Mouse (Mus musculus) left cerebral cortex, postnatal 4 days (tissue): Measurements from ENCODE around the gene Plekhg1. TPM values are rescaled to one million over a fixed set of nuclear protein-coding genes. Genes with fewer than 3 reads are reported as not detected.
A peak's percentile ranks its signal among the peaks of the same experiment; 100 is the strongest.

ENCODE experiments used
- DNase-seq: peaks from one replicate; pipeline ENCODE4 v3.0.0-alpha.2; 2022
- intact Hi-C: fragments of 180-260 bp; cut with DNase I; formaldehyde crosslinking; loops from one replicate; pipeline ENCODE4 v1.15.1; 2025
- total RNA-seq, 2 experiments: library from RNA; stranded (reverse); gene quantifications; 2 replicates each; pipeline ENCODE4 v1.2.3; 2021

Gene Plekhg1
- total RNA-seq, 2 experiments from 2014 or later, result 13.2 to 16.0 TPM

- DNase-seq, result no peak
- intact Hi-C loops, result no loop called here
Measured at GRCm38 (mm10) chr10:3993365-3994102, 253.4 kb downstream of the Plekhg1 start.

- DNase-seq, result no peak
- intact Hi-C loops, result loop anchor here (5.0 kb wide), 1 partner anchor 337 kb away; no protein-coding TSS in a partner anchor
Measured at GRCm38 (mm10) chr10:3995277-3995676, 255.1 kb downstream of the Plekhg1 start.

GRCm38 (mm10) chr10:3996170-3996876 lies 256.2 kb downstream of the Plekhg1 start:
- intact Hi-C loops, result loop anchor here (5.0 kb wide), 1 partner anchor 336 kb away; no protein-coding TSS in a partner anchor
- peak; percentile 74 for DNase-seq

DNA sequence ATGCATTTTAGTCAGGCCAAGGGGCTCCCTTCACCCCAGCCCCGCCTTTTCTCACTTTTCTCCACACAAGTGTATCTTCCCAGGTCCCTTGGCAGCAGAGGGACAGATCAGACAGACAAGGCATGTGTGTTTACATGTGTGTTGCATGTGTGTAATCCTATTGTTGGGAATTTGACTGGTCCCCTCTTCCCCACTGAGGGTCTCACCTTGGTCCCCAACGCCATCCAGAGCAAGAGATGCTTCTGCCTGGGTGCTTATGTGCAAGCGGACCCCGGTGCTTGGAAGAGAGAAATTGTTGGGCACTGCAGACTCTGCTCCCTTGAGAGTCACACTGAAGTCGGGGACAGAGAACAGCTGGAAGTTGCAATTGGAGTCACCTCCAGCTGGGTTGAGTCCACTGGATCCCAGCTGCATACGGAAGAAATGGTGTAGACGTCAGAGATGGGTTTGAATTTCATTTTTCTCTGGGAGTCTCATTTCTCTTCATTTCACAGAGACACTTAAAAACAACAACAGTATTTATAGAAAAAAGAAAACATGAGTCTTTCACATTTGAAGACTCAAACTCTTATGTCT lies 257.8 kb downstream of the Plekhg1 start:
- intact Hi-C loops, result loop anchor here (5.0 kb wide), 1 partner anchor 334 kb away; no protein-coding TSS in a partner anchor
- no peak for DNase-seq

GRCm38 (mm10) chr10:4002711-4003110 lies 262.5 kb downstream of the Plekhg1 start:
- DNase-seq, result no peak
- intact Hi-C loops, result no loop called here

DNA sequence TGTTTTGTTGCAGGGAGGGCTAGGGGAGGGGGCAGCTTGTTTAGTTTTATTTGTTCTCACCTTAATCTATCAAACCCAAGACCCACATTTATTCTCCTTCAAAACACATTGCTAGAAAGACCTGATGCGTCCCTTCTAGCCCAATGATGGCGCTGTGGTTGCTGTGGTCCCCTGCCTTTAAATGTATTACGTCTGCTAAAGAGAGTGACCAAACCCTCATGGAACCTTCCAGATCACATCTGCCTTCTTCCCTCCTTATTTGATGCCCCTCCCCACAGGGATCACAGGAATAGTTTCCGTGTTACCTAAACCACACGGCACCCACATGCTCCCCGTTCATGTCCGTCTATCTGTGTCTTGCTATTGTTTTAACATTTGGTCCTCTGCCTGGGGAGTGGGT lies 265.0 kb downstream of the Plekhg1 start:
- intact Hi-C loops, result no loop called here
- DNase-seq, result no peak

- intact Hi-C loops, result no loop called here
- DNase-seq, result no peak
Measured at GRCm38 (mm10) chr10:4006296-4007015, 266.3 kb downstream of the Plekhg1 start.

Other genes with a start within 250 kb of the Plekhg1 start
- gene Iyd, start 200.1 kb upstream of the Plekhg1 start, total RNA-seq, result 1 to 10 TPM in 1 of 2 experiments, under 1 TPM in 1; 0.91 to 1.2 TPM
- 10 to 100 TPM; 10.9 to 11.2 TPM for gene Mthfd1l, start 232.8 kb downstream of the Plekhg1 start, total RNA-seq